Mouse (Mus musculus) ES-E14 (cell line): ENCODE results near the gene Eps8l1.

Experiments
- CHD2 ChIP-seq: IDR thresholded peaks from 2 replicates; pipeline ENCODE4 v1.6.1; 2014; ENCODE audit warnings: mild to moderate bottlenecking, low read depth, low read length, inconsistent platforms
- HCFC1 ChIP-seq: IDR thresholded peaks from 2 replicates; pipeline ENCODE4 v1.6.1; 2012; ENCODE audit warnings: low read length, inconsistent platforms, borderline replicate concordance; ENCODE audit not compliant: insufficient read depth
- ZC3H11A ChIP-seq: IDR thresholded peaks from 2 replicates; pipeline ENCODE4 v1.6.1; 2012; ENCODE audit warnings: low read depth, mild to moderate bottlenecking, inconsistent platforms, low read length, borderline replicate concordance
- ZNF384 ChIP-seq: IDR thresholded peaks from 2 replicates; pipeline ENCODE4 v1.6.1; 2012; ENCODE audit warnings: low read depth, low read length, inconsistent platforms

- TF ChIP-seq CHD2 (no peak), ZC3H11A (no peak), HCFC1 (no peak), ZNF384 (no peak)
These were observed 63.0 kb downstream of the Eps8l1 start for GRCm38 (mm10) chr7:4523205-4524130.
